Mouse (Mus musculus) brain, embryonic 14.5 days (tissue): Measurements from ENCODE around the gene Krt83. TPM values are rescaled to one million over a fixed set of nuclear protein-coding genes. Genes with fewer than 3 reads are reported as not detected.

Experiments used
- DNase-seq: peaks from one replicate; pipeline ENCODE4 v3.0.0-alpha.2; 2011; ENCODE audit warnings: low read depth
- CTCF ChIP-seq: fragments of 200-500 bp; IDR thresholded peaks from 2 replicates; pipeline ENCODE4 v1.5.1; 2012; ENCODE audit warnings: inconsistent platforms, mild to moderate bottlenecking, moderate library complexity, borderline replicate concordance; ENCODE audit not compliant: insufficient read depth, insufficient read length; ENCODE audit errors: extremely low read depth
- POLR2A ChIP-seq: fragments of 200-500 bp; IDR thresholded peaks from 2 replicates; pipeline ENCODE4 v1.6.1; 2012; ENCODE audit warnings: mild to moderate bottlenecking, inconsistent platforms, borderline replicate concordance; ENCODE audit not compliant: poor library complexity, insufficient read depth, insufficient read length, severe bottlenecking; ENCODE audit errors: extremely low read depth
- polyA plus RNA-seq: library from polyadenylated mRNA; depleted of rRNA; stranded (reverse); fragments of >200 nt; gene quantifications from 2 replicates; pipeline ENCODE4 v1.2.3, GENCODE M21; 2012

The Krt83 gene
- polyA plus RNA-seq, 1 experiment, result not detected

DNA sequence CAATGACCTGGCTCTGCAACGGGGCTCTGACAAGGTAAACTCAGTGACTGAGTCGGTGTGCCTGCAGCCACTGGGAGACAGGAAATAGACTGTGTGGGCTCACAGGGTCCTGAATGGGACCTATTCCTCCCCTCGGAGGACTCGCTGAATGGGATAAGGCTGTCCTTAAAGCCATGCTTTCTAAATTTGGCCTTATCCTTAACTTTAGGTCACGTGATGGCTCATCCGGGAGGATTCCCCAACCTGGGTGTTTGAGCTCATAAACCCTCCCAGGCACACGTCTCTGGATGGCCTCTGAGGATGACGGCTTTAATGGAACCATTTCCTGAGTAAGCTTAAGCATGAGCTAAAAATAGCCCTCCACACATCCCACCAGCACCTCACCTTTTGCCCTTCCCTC, 1.4 kb upstream of the Krt83 start:
- no peak for DNase-seq
- no peak for TF ChIP-seq CTCF

DNA sequence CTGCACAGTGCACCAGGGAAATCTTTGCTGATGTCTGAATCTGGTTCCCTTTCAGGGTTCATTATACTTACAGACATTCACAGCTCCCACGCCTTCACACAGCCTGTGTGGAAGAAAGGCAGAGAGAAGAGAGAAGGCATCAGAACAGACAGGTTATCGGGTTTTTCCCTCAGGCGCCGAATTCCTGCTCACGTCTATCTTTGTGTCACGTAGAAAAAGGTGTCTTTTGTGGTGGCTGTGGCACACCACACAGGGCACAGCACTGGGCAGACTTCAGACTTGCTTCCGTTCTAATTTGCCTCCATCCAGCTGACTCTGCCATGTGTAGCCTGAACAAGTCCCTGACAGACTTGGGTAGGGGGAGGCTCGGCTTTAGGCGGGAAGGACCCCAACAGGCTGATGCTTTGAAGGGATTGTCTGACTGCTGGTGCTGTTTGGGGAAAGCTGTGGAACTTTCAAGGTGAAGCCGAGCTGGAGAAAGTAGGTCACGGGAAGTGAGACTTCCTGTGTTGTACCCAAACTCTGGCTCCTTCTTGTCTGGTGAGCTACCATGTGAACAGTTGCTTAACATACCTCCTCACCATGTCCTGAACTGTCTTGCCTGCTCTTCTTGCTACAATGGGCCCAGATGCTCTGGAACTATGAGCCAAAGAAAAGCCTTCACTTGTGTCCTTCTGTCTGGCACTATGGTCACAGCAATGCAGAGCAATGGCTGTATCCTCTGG, 5.2 kb downstream of the Krt83 start:
- TF ChIP-seq CTCF (no peak), POLR2A (no peak)
- DNase-seq, result no peak

DNA sequence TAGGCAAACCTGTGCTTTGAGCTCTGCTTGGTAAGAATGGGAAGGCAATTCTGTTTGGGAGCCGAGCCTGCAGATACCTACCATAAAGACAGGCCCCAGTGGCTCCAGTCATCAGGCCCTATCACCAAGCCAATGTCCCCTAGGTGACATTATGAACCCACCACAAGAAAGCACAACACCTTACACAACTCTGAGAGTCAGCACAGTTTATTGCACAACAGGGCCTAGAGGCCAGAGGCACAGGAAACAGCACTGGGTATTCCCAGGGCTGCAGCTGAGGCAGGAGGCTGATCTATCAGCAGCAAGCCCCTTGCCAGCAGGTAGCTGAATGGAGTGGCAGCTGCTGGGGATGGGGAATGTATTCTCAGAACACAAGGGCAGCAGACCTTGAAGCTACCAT, 6.4 kb downstream of the Krt83 start:
- no peak for DNase-seq
- no peak for TF ChIP-seq CTCF
- no peak for TF ChIP-seq POLR2A

- no peak for DNase-seq
- TF ChIP-seq POLR2A (no peak), CTCF (no peak)
Observed at GRCm38 (mm10) chr15:101483646-101484045, 7.7 kb downstream of the Krt83 start.

GRCm38 (mm10) chr15:101482056-101482455, 9.3 kb downstream of the Krt83 start:
- no peak for DNase-seq
- no peak for TF ChIP-seq POLR2A
- no peak for TF ChIP-seq CTCF

- DNase-seq, result peak; percentile 71
- TF ChIP-seq CTCF (no peak), POLR2A (no peak)
Observed at GRCm38 (mm10) chr15:101479666-101480060, 11.6 kb downstream of the Krt83 start.

GRCm38 (mm10) chr15:101479007-101479665, 12.2 kb downstream of the Krt83 start:
- peak; percentile 58 for TF ChIP-seq CTCF
- TF ChIP-seq POLR2A, result no peak
- peak; percentile 63 for DNase-seq

- TF ChIP-seq CTCF (no peak), POLR2A (no peak)
- no peak for DNase-seq
Observed at GRCm38 (mm10) chr15:101472952-101473528, 18.3 kb downstream of the Krt83 start, which contains the start of gene Krt86. TSS of gene Krt86 (plus strand) at chr15:101473478.

DNA sequence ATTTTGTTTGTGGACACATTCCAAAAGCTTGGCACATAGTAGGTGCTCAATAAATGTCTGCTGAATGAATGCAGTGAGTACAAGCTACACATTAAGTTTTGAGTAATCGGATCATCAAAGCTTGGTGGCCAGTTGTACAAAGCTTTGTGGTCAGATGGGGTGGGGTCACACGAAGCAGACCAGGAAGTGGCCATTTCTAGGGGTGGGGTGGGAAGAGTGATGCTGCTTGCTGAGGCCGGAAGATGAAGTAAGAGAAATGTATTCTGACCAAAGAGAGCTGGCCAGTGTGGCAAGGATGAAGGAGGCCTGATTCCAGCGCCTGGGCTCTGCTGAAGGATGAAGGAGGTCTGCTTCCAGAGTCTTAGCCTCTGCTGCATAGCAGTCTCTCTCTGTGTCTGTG, 22.2 kb downstream of the Krt83 start:
- no peak for DNase-seq
- TF ChIP-seq CTCF, result no peak

DNA sequence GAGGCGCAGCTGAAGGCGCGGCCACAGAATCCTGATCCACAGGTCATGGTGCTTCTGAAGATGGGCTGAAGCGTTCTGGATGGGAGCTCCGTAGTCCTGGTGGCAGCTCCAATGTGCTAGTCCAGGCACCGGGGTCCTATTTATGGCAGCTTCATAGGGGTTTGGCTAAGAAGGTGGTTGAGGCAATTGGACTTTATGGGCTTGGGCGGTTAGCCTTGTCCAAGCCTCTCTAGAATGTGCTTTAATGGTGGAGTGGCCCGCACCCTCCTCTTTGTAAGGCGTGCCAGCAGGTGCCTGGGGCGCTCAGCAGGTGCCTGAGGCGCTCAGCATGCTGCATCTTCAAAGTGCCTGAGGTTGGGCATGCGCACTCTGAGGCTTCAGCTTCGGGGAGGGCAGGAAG, 27.7 kb downstream of the Krt83 start, which contains the start of gene Krt81:
TSS of gene Krt81 (minus strand) at position 101 of the 400 bp plus-strand sequence.
- TF ChIP-seq CTCF (no peak), POLR2A (no peak)
- DNase-seq, result no peak

- TF ChIP-seq POLR2A (no peak), CTCF (0 out of 2 replicates have a peak, but pooled peaks have one; percentile 20)
- DNase-seq, result no peak
Observed at GRCm38 (mm10) chr15:101459283-101459682, 32.0 kb downstream of the Krt83 start.
